Mouse (Mus musculus) lung, postnatal 0 days (tissue): Measurements from ENCODE around the gene Tmem263. TPM values are rescaled to one million over a fixed set of nuclear protein-coding genes. Genes with fewer than 3 reads are reported as not detected.

Experiments used
- ATAC-seq: fragments of 200-750 bp; cut with Nextera tagmentation; 2 replicates; pipeline ENCODE4 v1.8.0; 2017; ENCODE audit warnings: moderate library complexity
- DNase-seq: peaks from one replicate; pipeline ENCODE4 v3.0.0-alpha.2; 2016; ENCODE audit warnings: low spot score
- H3K27ac ChIP-seq: fragments of 300-500 bp; sonication (generic); 2 replicates; pipeline ENCODE4 v1.5.1; 2014; ENCODE audit warnings: antibody characterized with exemption, mild to moderate bottlenecking, low read length, mixed read lengths
- H3K27me3 ChIP-seq: fragments of 300-500 bp; sonication (generic); replicated peaks from 2 replicates; pipeline ENCODE4 v1.6.1; 2014; ENCODE audit warnings: low read length, mixed read lengths; ENCODE audit not compliant: insufficient read depth
- H3K36me3 ChIP-seq: fragments of 300-500 bp; sonication (generic); 2 replicates; pipeline ENCODE4 v1.6.1; 2014; ENCODE audit warnings: low read length, mixed read lengths; ENCODE audit not compliant: insufficient read depth
- H3K4me1 ChIP-seq: fragments of 300-500 bp; sonication (generic); 2 replicates; pipeline ENCODE4 v1.6.1; 2014; ENCODE audit warnings: antibody characterized with exemption, low read depth, low read length, mixed read lengths; ENCODE audit not compliant: insufficient read depth
- H3K4me2 ChIP-seq: fragments of 300-500 bp; sonication (generic); replicated peaks from 2 replicates; pipeline ENCODE4 v1.6.1; 2014; ENCODE audit warnings: low read depth, mild to moderate bottlenecking, low read length, moderate library complexity, mixed read lengths
- H3K4me3 ChIP-seq: fragments of 300-500 bp; sonication (generic); 2 replicates; pipeline ENCODE4 v1.5.1; 2014; ENCODE audit warnings: low read depth, low read length
- H3K9ac ChIP-seq: fragments of 300-500 bp; sonication (generic); replicated peaks from 2 replicates; pipeline ENCODE4 v1.6.1; 2014; ENCODE audit warnings: low read depth, mild to moderate bottlenecking
- H3K9me3 ChIP-seq: fragments of 300-500 bp; sonication (generic); 2 replicates; pipeline ENCODE4 v1.6.1; 2016; ENCODE audit warnings: low read length, mixed read lengths
- CTCF ChIP-seq: IDR thresholded peaks from 2 replicates; pipeline ENCODE4 v1.5.1; 2016; ENCODE audit warnings: antibody characterized with exemption, mild to moderate bottlenecking
- EP300 ChIP-seq: IDR thresholded peaks from 2 replicates; pipeline ENCODE4 v1.6.1; 2016; ENCODE audit warnings: antibody characterized with exemption, mild to moderate bottlenecking, control low read depth
- WGBS: fragments of 180-500 bp; shearing (Covaris S2); extraction: QIAGEN DNeasy Blood & Tissue Kit; methylation state at CpG from one replicate; pipeline ENCODE4 v1.1.7; 2014; 5-methylcytosine and 5-hydroxymethylcytosine counted together
- polyA plus RNA-seq: library from polyadenylated mRNA; unstranded; fragments of >200 nt; fragmentation: Nextera tagmentation; extraction: Ambion mirVana; gene quantifications from 2 replicates; pipeline ENCODE4 v1.2.1, GENCODE M21; 2015

Gene Tmem263
- polyA plus RNA-seq, 1 experiment from 2014 or later, result 30.3 TPM

DNA sequence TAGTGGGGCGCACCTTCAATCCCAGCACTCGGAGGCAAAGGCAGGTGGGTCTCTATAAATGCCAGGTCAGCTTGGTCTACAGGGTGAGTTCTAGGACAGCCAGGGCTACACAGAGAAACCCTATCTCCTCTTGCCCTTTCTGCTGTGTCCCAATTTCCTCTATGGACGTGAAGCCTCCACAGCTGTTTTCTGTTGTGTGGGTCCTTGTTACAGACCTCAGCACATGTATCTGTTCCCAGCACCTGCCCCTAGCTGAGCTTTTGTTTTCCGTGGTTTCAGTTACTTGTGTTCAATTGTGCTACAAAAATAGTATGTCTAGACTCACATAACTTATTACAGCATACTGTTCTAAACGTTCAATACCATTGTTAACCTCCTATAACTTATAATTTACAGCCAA is 46.8 kb downstream of the Tmem263 start:
- no peak for TF ChIP-seq EP300
- no peak for TF ChIP-seq CTCF
- no peaks in the 10 kb centered on the region for H3K27me3 ChIP-seq
- no peak overlapping the region for H3K9ac ChIP-seq
- 89% methylated on average over 5 of the region's 5 CpGs for WGBS
- no peak overlapping the region for H3K4me2 ChIP-seq
- no peaks in the 10 kb centered on the region for H3K9me3 ChIP-seq
- H3K4me1 ChIP-seq, result no peaks in the 10 kb centered on the region
- ATAC-seq (no peak), DNase-seq (no peak)
- no peak overlapping the region for H3K4me3 ChIP-seq
- H3K36me3 ChIP-seq, result peaks cover 13% of the 10 kb centered on the region; the same call in 1 of the 2 replicates
- H3K27ac ChIP-seq, result no peak overlapping the region

DNA sequence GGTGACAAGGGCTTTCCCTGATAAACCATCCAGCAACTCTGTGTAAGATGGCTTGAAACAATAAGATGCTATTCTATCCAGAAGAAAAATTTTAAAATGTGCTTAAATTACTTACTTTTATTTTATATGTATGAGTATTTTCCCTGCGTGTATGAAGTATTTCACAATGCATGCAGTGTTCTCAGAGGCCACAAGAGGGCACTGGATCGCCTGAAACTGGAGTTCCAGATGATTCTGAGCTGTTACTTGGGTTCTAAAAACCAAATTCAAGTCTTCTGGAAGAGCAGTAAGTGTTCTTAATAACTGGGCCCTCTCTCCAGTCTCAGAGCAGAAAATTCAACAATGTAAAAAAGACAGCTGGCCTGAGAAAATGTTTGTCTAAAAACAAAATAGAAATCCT is 51.8 kb downstream of the Tmem263 start:
- Histone ChIP-seq H3K9ac (no peak overlapping the region), H3K27me3 (no peaks in the 10 kb centered on the region), H3K4me2 (no peak overlapping the region), H3K9me3 (no peaks in the 10 kb centered on the region), H3K36me3 (no peaks in the 10 kb centered on the region), H3K27ac (no peak overlapping the region), H3K4me3 (no peak overlapping the region), H3K4me1 (no peaks in the 10 kb centered on the region)
- 14% methylated on average over 2 of the region's 2 CpGs for WGBS
- peak; percentile 73 for DNase-seq
- no peak for ATAC-seq
- peak; percentile 86 for TF ChIP-seq CTCF
- TF ChIP-seq EP300, result no peak

DNA sequence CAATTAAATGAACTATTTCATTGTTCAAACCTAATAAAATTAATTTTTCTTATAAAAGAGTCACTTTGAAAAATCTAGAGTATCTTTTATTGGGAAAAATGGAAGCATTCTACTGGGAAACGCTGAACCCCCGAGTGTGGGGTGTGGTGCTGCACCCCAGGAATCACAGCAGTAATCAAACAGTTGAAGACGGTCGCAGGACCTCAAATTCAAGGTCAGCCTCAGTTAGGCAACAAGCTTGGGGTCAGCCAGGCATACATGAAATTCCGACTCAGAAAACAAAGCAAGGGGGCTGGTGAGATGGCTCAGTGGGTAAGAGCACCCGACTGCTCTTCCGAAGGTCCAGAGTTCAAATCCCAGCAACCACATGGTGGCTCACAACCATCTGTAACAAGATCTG is 55.0 kb downstream of the Tmem263 start:
- ATAC-seq (no peak), DNase-seq (no peak)
- H3K9me3 ChIP-seq, result no peaks in the 10 kb centered on the region
- no peak overlapping the region for H3K27ac ChIP-seq
- no peak overlapping the region for H3K4me2 ChIP-seq
- 89% methylated on average over 7 of the region's 7 CpGs for WGBS
- H3K9ac ChIP-seq, result no peak overlapping the region
- H3K36me3 ChIP-seq, result no peaks in the 10 kb centered on the region
- H3K4me3 ChIP-seq, result no peak overlapping the region
- peaks cover 6% of the 10 kb centered on the region; the same call in 1 of the 2 replicates for H3K4me1 ChIP-seq
- TF ChIP-seq EP300 (no peak), CTCF (no peak)
- H3K27me3 ChIP-seq, result no peaks in the 10 kb centered on the region

DNA sequence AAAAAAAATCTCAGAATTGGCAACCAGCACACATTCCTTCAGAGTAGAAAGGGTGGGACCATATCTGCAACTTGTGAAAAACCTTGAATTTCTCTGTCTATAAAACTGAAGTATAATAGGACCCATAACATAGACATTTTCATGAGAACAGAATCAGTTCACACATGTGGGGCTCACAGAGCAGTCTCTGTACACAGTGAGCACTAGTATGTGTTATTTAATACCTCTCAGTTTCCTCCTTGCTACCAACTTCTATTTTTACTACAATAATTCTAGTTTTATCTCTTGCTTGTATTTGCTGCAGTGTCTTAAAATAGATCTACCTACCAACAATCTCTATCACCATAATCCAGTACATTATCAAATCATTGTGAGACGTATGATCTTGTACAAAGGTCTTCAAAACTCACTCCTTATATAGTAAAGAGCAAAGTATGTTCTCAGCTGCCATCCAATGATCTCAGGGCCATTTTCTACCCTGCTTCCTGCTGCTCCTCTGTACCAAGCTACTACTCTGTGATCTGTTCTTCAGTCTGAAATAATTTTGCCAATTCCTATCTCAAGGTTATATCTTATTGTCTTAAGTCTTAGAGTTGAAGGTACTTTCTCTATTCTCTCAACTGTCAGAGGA is 57.7 kb downstream of the Tmem263 start:
- no peak overlapping the region for H3K9ac ChIP-seq
- DNase-seq (no peak), ATAC-seq (no peak)
- no peak overlapping the region for H3K4me3 ChIP-seq
- no peak overlapping the region for H3K4me2 ChIP-seq
- H3K27me3 ChIP-seq, result no peaks in the 10 kb centered on the region
- H3K9me3 ChIP-seq, result no peaks in the 10 kb centered on the region
- H3K4me1 ChIP-seq, result peaks cover 6% of the 10 kb centered on the region; the same call in 1 of the 2 replicates
- no peaks in the 10 kb centered on the region for H3K36me3 ChIP-seq
- TF ChIP-seq CTCF (no peak), EP300 (no peak)
- 59% methylated on average over 1 of the region's 1 CpGs for WGBS
- H3K27ac ChIP-seq, result 0 out of 2 replicates have a peak overlapping the region, but pooled peaks have one; percentile 6

DNA sequence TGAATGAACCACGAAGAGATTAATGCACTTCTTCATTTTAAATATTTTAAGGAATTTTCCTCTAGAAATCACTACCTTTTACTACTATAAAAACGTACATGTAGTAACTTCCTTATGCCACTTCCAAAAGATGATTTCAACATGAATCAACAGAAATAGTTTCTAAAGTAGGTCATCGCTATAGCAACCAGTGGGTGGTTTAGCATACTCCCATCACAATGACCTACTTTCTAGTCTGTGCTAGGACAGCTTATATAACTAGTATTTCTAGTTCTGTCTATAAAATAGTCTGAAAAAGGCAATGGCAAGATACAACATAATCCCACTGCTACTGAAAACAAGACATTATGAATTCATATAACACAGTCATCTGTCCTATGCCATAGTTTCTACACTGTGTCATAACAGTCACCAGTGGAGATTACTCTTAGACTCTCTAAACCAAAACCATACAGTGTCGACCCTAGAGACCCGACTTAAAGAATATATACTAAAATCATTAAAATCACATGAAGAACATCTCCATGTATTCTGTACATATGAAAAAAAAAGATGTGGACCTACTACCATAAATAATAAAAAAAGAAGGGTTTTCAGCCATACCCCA is 59.4 kb downstream of the Tmem263 start:
- 61% methylated on average over 5 of the region's 5 CpGs for WGBS
- DNase-seq, result peak; percentile 96
- H3K36me3 ChIP-seq, result no peaks in the 10 kb centered on the region
- no peak overlapping the region for H3K4me3 ChIP-seq
- TF ChIP-seq CTCF, result no peak
- peak; percentile 81 for TF ChIP-seq EP300
- peak overlapping the region; percentile 57; the same call in 1 of the 2 replicates for H3K27ac ChIP-seq
- no peaks in the 10 kb centered on the region for H3K27me3 ChIP-seq
- no peak overlapping the region for H3K9ac ChIP-seq
- peak; percentile 95 for ATAC-seq
- no peaks in the 10 kb centered on the region for H3K9me3 ChIP-seq
- peaks cover 6% of the 10 kb centered on the region; the same call in 1 of the 2 replicates for H3K4me1 ChIP-seq
- H3K4me2 ChIP-seq, result no peak overlapping the region

DNA sequence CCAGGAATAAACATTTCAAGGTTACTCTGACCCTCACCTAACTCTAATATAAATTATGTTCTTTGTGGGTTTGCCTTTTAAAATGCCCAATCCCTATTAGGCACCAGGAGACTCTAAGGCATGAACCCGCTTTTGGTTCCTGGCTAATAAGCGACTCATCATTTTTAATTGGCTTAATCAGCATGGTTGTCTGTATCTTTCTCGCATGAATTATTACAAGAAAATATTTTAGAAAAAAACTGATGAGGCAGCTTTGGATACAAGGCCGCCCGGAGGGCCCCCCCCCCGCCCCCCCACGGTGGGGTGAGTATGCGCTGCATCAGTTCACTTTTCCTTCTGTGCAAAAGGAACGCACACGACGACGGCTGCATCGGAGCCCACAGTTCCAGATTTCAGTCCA is 62.4 kb downstream of the Tmem263 start:
- H3K36me3 ChIP-seq, result no peaks in the 10 kb centered on the region
- no peak overlapping the region for H3K4me3 ChIP-seq
- DNase-seq (no peak), ATAC-seq (no peak)
- H3K4me1 ChIP-seq, result peaks cover 6% of the 10 kb centered on the region; the same call in 1 of the 2 replicates
- H3K27ac ChIP-seq, result no peak overlapping the region
- H3K9ac ChIP-seq, result no peak overlapping the region
- H3K27me3 ChIP-seq, result no peaks in the 10 kb centered on the region
- TF ChIP-seq CTCF (no peak), EP300 (no peak)
- no peak overlapping the region for H3K4me2 ChIP-seq
- no peaks in the 10 kb centered on the region for H3K9me3 ChIP-seq
- 90% methylated on average over 13 of the region's 13 CpGs for WGBS
